Mouse (Mus musculus) c-Kit-positive CD71-positive TER-119-positive erythroid progenitor cells, embryonic 14.5 days (primary cell): ENCODE results near the gene Fgf3.
"Not testable (repeated sequence)": the region's sequence is repeated elsewhere in the genome, so short reads cannot be mapped to it uniquely, and the experiment has no call there.

Experiments used
- DNase-seq: peaks from one replicate; pipeline ENCODE4 v3.0.0-alpha.2; 2013; ENCODE audit warnings: low spot score

The Fgf3 gene

GRCm38 (mm10) chr7:144857826-144858342 lies 20.0 kb downstream of the Fgf3 start:
- DNase-seq, result no peak

- DNase-seq, result no peak
These were observed 20.8 kb downstream of the Fgf3 start for GRCm38 (mm10) chr7:144858702-144859101.

- DNase-seq, result no peak
These were observed 23.3 kb downstream of the Fgf3 start for GRCm38 (mm10) chr7:144861056-144861768.

GRCm38 (mm10) chr7:144861769-144862070 lies 23.8 kb downstream of the Fgf3 start:
- DNase-seq, result no peak

- no peak for DNase-seq
These were observed 24.2 kb downstream of the Fgf3 start for GRCm38 (mm10) chr7:144862126-144862525.

GRCm38 (mm10) chr7:144862712-144863111 lies 24.8 kb downstream of the Fgf3 start:
- DNase-seq, result no peak

- DNase-seq, result no peak
These were observed 25.3 kb downstream of the Fgf3 start for GRCm38 (mm10) chr7:144863196-144863595.

- DNase-seq, result no peak
These were observed 26.3 kb downstream of the Fgf3 start for GRCm38 (mm10) chr7:144864160-144864670.

- DNase-seq, result no peak
These were observed 29.3 kb downstream of the Fgf3 start for GRCm38 (mm10) chr7:144867161-144867560.

GRCm38 (mm10) chr7:144867602-144868001 lies 29.7 kb downstream of the Fgf3 start:
- no peak for DNase-seq

GRCm38 (mm10) chr7:144872420-144872819 lies 34.5 kb downstream of the Fgf3 start:
- no peak for DNase-seq

- DNase-seq, result no peak
These were observed 35.3 kb downstream of the Fgf3 start for GRCm38 (mm10) chr7:144873160-144873559.

GRCm38 (mm10) chr7:144874226-144874625 lies 36.3 kb downstream of the Fgf3 start:
- DNase-seq, result no peak

- no peak for DNase-seq
These were observed 40.5 kb downstream of the Fgf3 start for GRCm38 (mm10) chr7:144878401-144878800.

- no peak for DNase-seq
These were observed 45.2 kb downstream of the Fgf3 start for GRCm38 (mm10) chr7:144883106-144883505.

GRCm38 (mm10) chr7:144887672-144888071 lies 49.8 kb downstream of the Fgf3 start:
- DNase-seq, result no peak

- DNase-seq, result no peak
These were observed 50.8 kb downstream of the Fgf3 start for GRCm38 (mm10) chr7:144888564-144889299.

GRCm38 (mm10) chr7:144890661-144891060 lies 52.8 kb downstream of the Fgf3 start:
- DNase-seq, result not testable (repeated sequence)

GRCm38 (mm10) chr7:144891863-144892262 lies 54.0 kb downstream of the Fgf3 start:
- DNase-seq, result no peak

GRCm38 (mm10) chr7:144892322-144892721 lies 54.4 kb downstream of the Fgf3 start:
- DNase-seq, result no peak
